Mouse (Mus musculus): ENCODE data around the gene AI481877.

DNA sequence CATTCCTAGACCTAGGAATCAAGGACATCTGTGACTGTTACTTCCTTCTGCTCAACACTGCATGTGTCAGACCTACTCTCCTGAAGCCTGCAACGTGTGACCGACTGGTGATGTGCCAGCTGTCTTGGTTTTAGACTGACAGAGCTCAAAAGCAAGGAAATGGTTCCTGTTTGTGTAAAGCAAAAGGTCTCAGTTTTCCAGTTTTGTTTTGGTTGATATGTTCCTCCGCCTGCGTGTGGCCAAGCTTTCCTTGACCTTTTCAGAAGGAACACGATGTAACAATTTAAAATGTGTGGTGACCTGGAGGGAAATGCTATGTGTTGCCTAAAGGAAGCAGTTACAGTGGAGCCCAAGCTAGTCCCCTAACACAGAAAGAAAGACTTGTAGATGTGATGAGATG is 31.2 kb upstream of the AI481877 start:
- TF ChIP-seq CTCF (IDR thresholded peaks at IDR 0.05; ENCODE audit: low read depth) (no peak), EP300 (IDR thresholded peaks at IDR 0.05; ENCODE audit: low read depth) (no peak)
